Mouse (Mus musculus): Measurements from ENCODE around the gene Ess2. TPM values are rescaled to one million over a fixed set of nuclear protein-coding genes. Genes with fewer than 3 reads are reported as not detected.

Gene Ess2
- polyA plus RNA-seq, 1 experiment from 2014 or later = 25.0 TPM

- no peak overlapping the region for H3K27ac ChIP-seq
- H3K9ac ChIP-seq = no peak overlapping the region
- WGBS = 91% methylated on average over 1 of the region's 1 CpGs
- H3K36me3 ChIP-seq = peaks cover 75% of the 10 kb centered on the region
- ATAC-seq (replicated peaks; ENCODE audit: insufficient number of reproducible peaks, insufficient read depth, low FRiP score, low read depth) = no peak
- H3K4me2 ChIP-seq = no peak overlapping the region
- H3K9me3 ChIP-seq (replicated peaks) = no peaks in the 10 kb centered on the region
- H3K4me1 ChIP-seq (replicated peaks) = no peaks in the 10 kb centered on the region
- H3K27me3 ChIP-seq = no peaks in the 10 kb centered on the region
- no peak overlapping the region for H3K4me3 ChIP-seq
Measured at GRCm38 (mm10) chr16:17851860-17852259, 59.3 kb downstream of the Ess2 start.

- Histone ChIP-seq H3K27ac (no peak overlapping the region), H3K36me3 (peaks cover 73% of the 10 kb centered on the region), H3K4me1 (replicated peaks) (no peaks in the 10 kb centered on the region), H3K9ac (no peak overlapping the region), H3K9me3 (replicated peaks) (no peaks in the 10 kb centered on the region), H3K27me3 (no peaks in the 10 kb centered on the region), H3K4me3 (no peak overlapping the region), H3K4me2 (no peak overlapping the region)
- no peak for ATAC-seq (replicated peaks; ENCODE audit: insufficient number of reproducible peaks, insufficient read depth, low FRiP score, low read depth)
- 96% methylated on average over 5 of the region's 5 CpGs for WGBS
Measured at GRCm38 (mm10) chr16:17851331-17851730, 59.8 kb downstream of the Ess2 start.

Other genes starting within 250 kb of the Ess2 start
- gene Med15, start 178.5 kb downstream of the Ess2 start, polyA plus RNA-seq (2015; fragmentation: Nextera tagmentation; extraction: Ambion mirVana) = 25.6 and 37.2 TPM in 2 replicates
- gene Klhl22, start 151.7 kb downstream of the Ess2 start, polyA plus RNA-seq (2015; fragmentation: Nextera tagmentation; extraction: Ambion mirVana) = 33.0 and 45.7 TPM in 2 replicates
- 6.6 and 11.3 TPM in 2 replicates for gene Scarf2, start 114.1 kb downstream of the Ess2 start, polyA plus RNA-seq (2015; fragmentation: Nextera tagmentation; extraction: Ambion mirVana)
- not detected in 2 replicates for gene B830017H08Rik, start 78.2 kb downstream of the Ess2 start, polyA plus RNA-seq (2015; fragmentation: Nextera tagmentation; extraction: Ambion mirVana)
- gene Car15, start 73.0 kb downstream of the Ess2 start, polyA plus RNA-seq (2015; fragmentation: Nextera tagmentation; extraction: Ambion mirVana) = 1.5 and 2.1 TPM in 2 replicates
- 0.19 and 0.24 TPM in 2 replicates for gene Gm20518, start 19.7 kb downstream of the Ess2 start, polyA plus RNA-seq (2015; fragmentation: Nextera tagmentation; extraction: Ambion mirVana)
- gene Tssk1, start 17.1 kb downstream of the Ess2 start, polyA plus RNA-seq (2015; fragmentation: Nextera tagmentation; extraction: Ambion mirVana) = 0.03 TPM in 1 of 2 replicates, not detected in the other
- gene Dgcr2, start 12.8 kb downstream of the Ess2 start, polyA plus RNA-seq (2015; fragmentation: Nextera tagmentation; extraction: Ambion mirVana) = 41.8 and 58.9 TPM in 2 replicates
- gene Tssk2, start 12.7 kb downstream of the Ess2 start, polyA plus RNA-seq (2015; fragmentation: Nextera tagmentation; extraction: Ambion mirVana) = not detected in 2 replicates
- gene Gsc2, start 3.7 kb upstream of the Ess2 start, polyA plus RNA-seq (2015; fragmentation: Nextera tagmentation; extraction: Ambion mirVana) = not detected in 2 replicates
- 22.5 and 37.4 TPM in 2 replicates for gene Slc25a1, start 16.9 kb upstream of the Ess2 start, polyA plus RNA-seq (2015; fragmentation: Nextera tagmentation; extraction: Ambion mirVana)
- not detected in 2 replicates for gene Vpreb2, start 69.1 kb upstream of the Ess2 start, polyA plus RNA-seq (2015; fragmentation: Nextera tagmentation; extraction: Ambion mirVana)
- 55.8 and 60.4 TPM in 2 replicates for gene Dgcr6, start 141.5 kb upstream of the Ess2 start, polyA plus RNA-seq (2015; fragmentation: Nextera tagmentation; extraction: Ambion mirVana)
- gene Prodh, start 178.9 kb upstream of the Ess2 start, polyA plus RNA-seq (2015; fragmentation: Nextera tagmentation; extraction: Ambion mirVana) = 5.8 and 7.4 TPM in 2 replicates
- gene Rtn4r, start 216.3 kb upstream of the Ess2 start, polyA plus RNA-seq (2015; fragmentation: Nextera tagmentation; extraction: Ambion mirVana) = 0.60 and 1.2 TPM in 2 replicates